Mouse (Mus musculus) CH12.LX (cell line): Measurements from ENCODE around the gene Adam17. TPM values are rescaled to one million over a fixed set of nuclear protein-coding genes. Genes with fewer than 3 reads are reported as not detected.

Source experiments
- DNase-seq: peaks from one replicate; pipeline ENCODE4 v3.0.0-alpha.2; 2013; ENCODE audit errors: extremely low read depth
- H3K27ac ChIP-seq: 2 replicates; pipeline ENCODE4 v1.5.1; 2012; ENCODE audit warnings: low read depth, mild to moderate bottlenecking, control low read depth, moderate library complexity; ENCODE audit not compliant: insufficient read depth
- H3K27me3 ChIP-seq: replicated peaks from 2 replicates; pipeline ENCODE3; 2012; ENCODE audit warnings: inconsistent platforms
- H3K36me3 ChIP-seq, 2 experiments: replicated peaks in 1 of 2; 2 replicates each; pipeline versions ENCODE3 to v1.6.1; 2012; ENCODE audit warnings: inconsistent platforms in 1 of 2, low read length in 1 of 2, mild to moderate bottlenecking in 1 of 2, mixed read lengths in 1 of 2, moderate library complexity in 1 of 2; ENCODE audit not compliant: control insufficient read depth in 1 of 2, insufficient read depth in 1 of 2
- H3K4me1 ChIP-seq, 2 experiments: 2 replicates each; pipeline ENCODE4 v1.6.1; 2012; ENCODE audit warnings: inconsistent platforms in 1 of 2, moderate library complexity in 1 of 2; ENCODE audit not compliant: insufficient read depth in 2 of 2, control insufficient read depth in 1 of 2
- H3K4me2 ChIP-seq: 2 replicates; pipeline ENCODE4 v1.6.1; 2012; ENCODE audit warnings: low read depth, mild to moderate bottlenecking, control low read depth; ENCODE audit not compliant: poor library complexity, insufficient read depth, severe bottlenecking
- H3K4me3 ChIP-seq, 3 experiments: fragments of 150-350 bp in 1 of 3; sonication (generic) in 1 of 3; replicated peaks in 1 of 3; 2 replicates each; pipeline versions ENCODE3 to v1.5.1; 2011 to 2012; ENCODE audit warnings: low read depth in 2 of 3, low read length in 2 of 3, mild to moderate bottlenecking in 2 of 3, moderate library complexity in 2 of 3, control low read depth in 1 of 3, improper control_type of control experiment in 1 of 3, inconsistent platforms in 1 of 3, mixed read lengths in 1 of 3; ENCODE audit not compliant: poor library complexity in 1 of 3
- H3K79me2 ChIP-seq: replicated peaks from 2 replicates; pipeline ENCODE4 v1.6.1; 2012; ENCODE audit warnings: mild to moderate bottlenecking, moderate library complexity; ENCODE audit not compliant: control insufficient read depth, poor library complexity, insufficient read depth, severe bottlenecking; ENCODE audit errors: extremely low read depth
- H3K9ac ChIP-seq: 2 replicates; pipeline ENCODE4 v1.6.1; 2012; ENCODE audit warnings: low read depth, mild to moderate bottlenecking, control low read depth, moderate library complexity; ENCODE audit not compliant: insufficient read depth
- H3K9me3 ChIP-seq: replicated peaks from 2 replicates; pipeline ENCODE3; 2012; ENCODE audit warnings: low read length, inconsistent platforms, mixed read lengths
- BHLHE40 ChIP-seq: IDR thresholded peaks from 2 replicates; pipeline ENCODE4 v1.6.1; 2011; ENCODE audit warnings: mild to moderate bottlenecking, low read depth, low read length, improper control_type of control experiment
- CHD2 ChIP-seq: IDR thresholded peaks from 2 replicates; pipeline ENCODE4 v1.6.1; 2011; ENCODE audit warnings: low read length, improper control_type of control experiment
- ELF1 ChIP-seq: IDR thresholded peaks from 2 replicates; pipeline ENCODE4 v1.6.1; 2014; ENCODE audit warnings: low read depth, mild to moderate bottlenecking, inconsistent platforms, low read length, improper control_type of control experiment
- EP300 ChIP-seq: IDR thresholded peaks from 2 replicates; pipeline ENCODE4 v1.6.1; 2011; ENCODE audit warnings: low read length, improper control_type of control experiment
- GABPA ChIP-seq: IDR thresholded peaks from 2 replicates; pipeline ENCODE4 v1.6.1; 2012; ENCODE audit warnings: low read depth, low read length, improper control_type of control experiment, inconsistent platforms; ENCODE audit not compliant: insufficient replicate concordance
- IRF4 ChIP-seq: IDR thresholded peaks from 2 replicates; pipeline ENCODE4 v1.6.1; 2014; ENCODE audit warnings: low read depth, mild to moderate bottlenecking, inconsistent platforms, low read length, improper control_type of control experiment
- JUN ChIP-seq: IDR thresholded peaks from 2 replicates; pipeline ENCODE4 v1.6.1; 2011; ENCODE audit warnings: low read depth, mild to moderate bottlenecking, low read length, improper control_type of control experiment, moderate library complexity; ENCODE audit not compliant: insufficient read depth
- JUND ChIP-seq: conservative IDR thresholded peaks from 2 replicates; pipeline ENCODE4 v1.6.1; 2011; ENCODE audit warnings: low read depth, low read length, improper control_type of control experiment
- MAFK ChIP-seq: IDR thresholded peaks from 2 replicates; pipeline ENCODE4 v1.6.1; 2011; ENCODE audit warnings: low read length, improper control_type of control experiment; ENCODE audit not compliant: insufficient replicate concordance
- MAZ ChIP-seq: IDR thresholded peaks from 2 replicates; pipeline ENCODE4 v1.6.1; 2012; ENCODE audit warnings: low read depth, mild to moderate bottlenecking, inconsistent platforms, low read length, improper control_type of control experiment, moderate library complexity
- MEF2A ChIP-seq: IDR thresholded peaks from 2 replicates; pipeline ENCODE4 v1.6.1; 2014; ENCODE audit warnings: low read depth, mild to moderate bottlenecking, inconsistent platforms, low read length, improper control_type of control experiment, borderline replicate concordance
- MYC ChIP-seq: IDR thresholded peaks from 2 replicates; pipeline ENCODE4 v1.6.1; 2011; ENCODE audit warnings: low read depth, mild to moderate bottlenecking, improper control_type of control experiment, low read length
- NRF1 ChIP-seq: IDR thresholded peaks from 2 replicates; pipeline ENCODE4 v1.6.1; 2014; ENCODE audit warnings: low read depth, mild to moderate bottlenecking, inconsistent platforms, low read length, improper control_type of control experiment, moderate library complexity
- PAX5 ChIP-seq: IDR thresholded peaks from 2 replicates; pipeline ENCODE4 v1.6.1; 2012; ENCODE audit warnings: low read length, inconsistent platforms, mixed read lengths
- POLR2A ChIP-seq: IDR thresholded peaks from 2 replicates; pipeline ENCODE4 v1.6.1; 2011; ENCODE audit warnings: low read depth, mild to moderate bottlenecking, improper control_type of control experiment, low read length
- RCOR1 ChIP-seq: conservative IDR thresholded peaks from 2 replicates; pipeline ENCODE4 v1.6.1; 2012; ENCODE audit warnings: low read depth, mild to moderate bottlenecking, inconsistent platforms, low read length, improper control_type of control experiment
- SIN3A ChIP-seq: IDR thresholded peaks from 2 replicates; pipeline ENCODE4 v1.6.1; 2012; ENCODE audit warnings: low read length, improper control_type of control experiment, inconsistent platforms
- SMC3 ChIP-seq: IDR thresholded peaks from 2 replicates; pipeline ENCODE4 v1.6.1; 2011; ENCODE audit warnings: low read depth, low read length, improper control_type of control experiment
- TBP ChIP-seq: conservative IDR thresholded peaks from 2 replicates; pipeline ENCODE4 v1.6.1; 2011; ENCODE audit warnings: low read depth, low read length, improper control_type of control experiment
- UBTF ChIP-seq: IDR thresholded peaks from 2 replicates; pipeline ENCODE4 v1.6.1; 2012; ENCODE audit warnings: low read depth, mild to moderate bottlenecking, inconsistent platforms, low read length, improper control_type of control experiment, moderate library complexity
- ZC3H11A ChIP-seq: IDR thresholded peaks from 2 replicates; pipeline ENCODE4 v1.6.1; 2012; ENCODE audit warnings: low read depth, mild to moderate bottlenecking, inconsistent platforms, low read length, improper control_type of control experiment
- ZMIZ1 ChIP-seq: IDR thresholded peaks from 2 replicates; pipeline ENCODE4 v1.6.1; 2012; ENCODE audit warnings: low read depth, mild to moderate bottlenecking, inconsistent platforms, low read length, improper control_type of control experiment
- ZNF384 ChIP-seq: IDR thresholded peaks from 2 replicates; pipeline ENCODE4 v1.6.1; 2012; ENCODE audit warnings: low read depth, low read length, improper control_type of control experiment, inconsistent platforms
- dilution Hi-C: fragments of 300-500 bp; cut with MboI; formaldehyde crosslinking; loops from 2 replicates; pipeline ENCODE4 v1.14.3; 2020; ENCODE audit warnings: low sequenced_read_pairs; ENCODE audit not compliant: extremely low pct_unique_long_range_greater_than_20kb, extremely low pct_ligation_motif_present
- in situ Hi-C: fragments of 300-500 bp; cut with MboI; formaldehyde crosslinking; loops from 3 replicates; pipeline ENCODE4 v1.14.3; 2019; ENCODE audit warnings: low sequenced_read_pairs, low pct_ligation_motif_present, low pct_unique_long_range_greater_than_20kb, mixed read lengths
- polyA plus RNA-seq: library from polyadenylated mRNA; unstranded; fragments of >175 nt; gene quantifications from 2 replicates; pipeline ENCODE4 v1.2.1, GENCODE M21; 2012; ENCODE audit warnings: low read depth; ENCODE audit not compliant: insufficient read length
- total RNA-seq, 2 experiments: library from RNA; depleted of rRNA; stranded (reverse); fragments of 300-350 nt in 1 of 2; fragments of >200 nt in 1 of 2; gene quantifications; 2 replicates each; pipeline ENCODE4 v1.2.3; 2012 to 2014

Adam17 gene
- total and polyA plus RNA-seq, 3 experiments = 47.5 to 60.1 (median 50.1) TPM

- peak; percentile 94 for TF ChIP-seq POLR2A
- TF ChIP-seq EP300 = no peak
- TF ChIP-seq JUND = no peak
- TF ChIP-seq TBP = peak; percentile 78
- no peak for TF ChIP-seq GABPA
- TF ChIP-seq MAZ = no peak
- TF ChIP-seq UBTF = 0 out of 2 replicates have a peak, but pooled peaks have one; percentile 84
- TF ChIP-seq MAFK = no peak
- no peak for TF ChIP-seq ZC3H11A
- TF ChIP-seq MYC = peak; percentile 7; the same call in 1 of the 2 replicates
- no peak; the same call in 1 of the 2 replicates for TF ChIP-seq IRF4
- no peak for TF ChIP-seq BHLHE40
- TF ChIP-seq SMC3 = no peak
- TF ChIP-seq ZNF384 = no peak
- no peak for TF ChIP-seq PAX5
Measured at GRCm38 (mm10) chr12:21315923-21316868, 57.2 kb downstream of the Adam17 start, which contains the start of gene Iah1 (continued).

GRCm38 (mm10) chr12:21312201-21312600 is 61.2 kb downstream of the Adam17 start:
- H3K27me3 ChIP-seq = no peaks in the 10 kb centered on the region
- no peak overlapping the region for H3K9ac ChIP-seq
- H3K4me1 ChIP-seq = peaks cover 0 to 7% of the 10 kb centered on the region in 2 experiments; a peak in 2 of 4 replicates
- in situ Hi-C loops (no loop called here), dilution Hi-C loops (no loop called here)
- no peaks in the 10 kb centered on the region for H3K9me3 ChIP-seq
- H3K79me2 ChIP-seq = 0 out of 2 replicates have a peak, but pooled peaks cover 3% of the 10 kb centered on the region
- no peak overlapping the region for H3K4me2 ChIP-seq
- no peak overlapping the region for H3K4me3 ChIP-seq
- H3K36me3 ChIP-seq = peaks cover 56 to 84% of the 10 kb centered on the region in 2 experiments
- H3K27ac ChIP-seq = no peak overlapping the region
- no peak for TF ChIP-seq MAFK
- no peak for TF ChIP-seq ELF1
- no peak for TF ChIP-seq JUN
- TF ChIP-seq POLR2A = no peak
- no peak for TF ChIP-seq NRF1
- no peak for TF ChIP-seq IRF4
- TF ChIP-seq ZMIZ1 = no peak
- TF ChIP-seq PAX5 = no peak
- TF ChIP-seq CHD2 = no peak
- TF ChIP-seq SIN3A = no peak
- no peak for TF ChIP-seq MEF2A
- TF ChIP-seq GABPA = no peak
- TF ChIP-seq RCOR1 = no peak
- DNase-seq = no peak
